Mouse (Mus musculus): ENCODE data around the gene Gm47289. TPM values are rescaled to one million over a fixed set of nuclear protein-coding genes. Genes with fewer than 3 reads are reported as not detected.
A peak's percentile ranks its signal among the peaks of the same experiment; 100 is the strongest.

Gm47289 gene
- total and polyA plus RNA-seq, 3 experiments, result not detected

DNA sequence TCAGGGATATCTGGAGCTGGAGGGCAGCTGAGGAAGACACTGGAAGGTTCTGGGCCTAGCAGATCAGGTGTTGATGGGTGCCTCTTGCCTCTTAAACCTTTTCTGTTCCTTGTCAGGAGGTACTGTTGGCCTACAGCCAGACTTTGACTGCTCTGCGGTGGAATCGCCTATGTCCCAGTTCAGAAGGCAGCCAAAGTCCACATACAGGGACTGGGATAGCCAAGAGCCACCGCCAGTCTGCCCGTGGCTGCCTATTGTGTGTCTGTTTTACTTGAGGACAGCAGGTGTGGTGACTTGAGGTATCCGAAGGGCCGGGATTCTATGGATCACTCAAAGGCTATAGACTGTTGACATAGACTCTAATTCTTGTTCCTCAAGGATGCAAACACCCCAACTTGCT lies 6.6 kb downstream of the Gm47289 start:
- Histone ChIP-seq H3K79me2 (replicated peaks; ENCODE audit: control insufficient read depth, insufficient read depth, low read length) (no peaks in the 10 kb centered on the region), H3K27ac (no peak overlapping the region), H3K36me3 (ENCODE audit: control insufficient read depth, insufficient read depth, low read length) (no peaks in the 10 kb centered on the region), H3K9ac (ENCODE audit: low read depth, low read length) (no peak overlapping the region), H3K4me3 (no peak overlapping the region), H3K4me1 (ENCODE audit: control insufficient read depth, insufficient read depth, low read length) (no peaks in the 10 kb centered on the region), H3K27me3 (ENCODE audit: control insufficient read depth, insufficient read depth, low read length) (no peaks in the 10 kb centered on the region)
- no peak for TF ChIP-seq POLR2A (IDR thresholded peaks at IDR 0.05; ENCODE audit: insufficient read depth, low read depth, low read length)
- no peak for TF ChIP-seq EP300 (IDR thresholded peaks at IDR 0.05; ENCODE audit: insufficient read depth, low read depth, low read length)
- no peak for TF ChIP-seq CTCF (IDR thresholded peaks at IDR 0.05)
- no peak for DNase-seq
- intact Hi-C loops (cut with DNase I), result no loop called here
- 73% methylated on average over 6 of the region's 6 CpGs for WGBS

DNA sequence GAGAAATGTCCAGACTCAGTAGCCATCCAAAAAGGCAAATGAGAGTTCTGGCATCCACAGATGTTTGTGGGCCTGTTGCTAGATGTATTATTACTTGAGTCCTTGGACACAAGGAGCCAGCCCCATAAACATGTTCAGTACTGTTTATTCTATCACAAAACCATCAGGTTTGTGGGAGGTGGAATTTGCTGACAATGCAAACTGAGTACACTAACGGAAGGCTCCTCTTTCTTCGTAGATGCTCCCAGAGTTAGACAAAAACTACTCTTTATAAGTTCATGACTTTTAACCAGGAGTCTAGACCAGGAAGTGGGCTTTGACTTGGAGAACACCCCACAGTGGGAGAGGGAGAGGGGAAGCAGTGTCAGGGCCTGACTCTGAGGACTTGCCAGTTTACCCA lies 8.6 kb downstream of the Gm47289 start:
- Histone ChIP-seq H3K79me2 (replicated peaks; ENCODE audit: control insufficient read depth, insufficient read depth, low read length) (no peaks in the 10 kb centered on the region), H3K27me3 (ENCODE audit: control insufficient read depth, insufficient read depth, low read length) (no peaks in the 10 kb centered on the region), H3K9ac (ENCODE audit: low read depth, low read length) (no peak overlapping the region), H3K27ac (no peak overlapping the region), H3K4me3 (no peak overlapping the region), H3K4me1 (ENCODE audit: control insufficient read depth, insufficient read depth, low read length) (no peaks in the 10 kb centered on the region), H3K36me3 (ENCODE audit: control insufficient read depth, insufficient read depth, low read length) (no peaks in the 10 kb centered on the region)
- 84% methylated on average over 2 of the region's 2 CpGs for WGBS
- TF ChIP-seq POLR2A (IDR thresholded peaks at IDR 0.05; ENCODE audit: insufficient read depth, low read depth, low read length), result no peak
- no peak for TF ChIP-seq CTCF (IDR thresholded peaks at IDR 0.05)
- TF ChIP-seq EP300 (IDR thresholded peaks at IDR 0.05; ENCODE audit: insufficient read depth, low read depth, low read length), result no peak
- intact Hi-C loops (cut with DNase I), result no loop called here
- DNase-seq, result no peak

DNA sequence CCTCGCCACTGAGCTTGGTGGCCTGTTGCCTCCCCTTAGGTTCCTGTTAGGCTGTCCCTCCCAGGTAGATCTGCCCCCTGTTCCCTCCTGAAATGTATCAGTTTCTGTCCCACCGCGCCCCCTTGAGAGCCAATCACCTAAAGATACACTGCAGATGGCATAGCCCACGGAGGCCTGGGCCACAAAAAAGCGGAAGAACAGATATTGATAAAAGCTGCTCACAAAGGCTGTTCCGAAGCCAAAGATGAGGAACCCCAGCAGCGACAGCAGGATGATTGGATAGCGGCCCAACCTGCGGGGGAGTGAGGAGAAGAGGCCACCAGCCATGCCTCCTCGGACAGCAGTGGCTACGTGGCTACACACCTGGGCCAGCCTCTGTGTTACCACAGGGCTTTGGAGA lies 20.3 kb downstream of the Gm47289 start:
- Histone ChIP-seq H3K36me3 (ENCODE audit: control insufficient read depth, insufficient read depth, low read length) (no peaks in the 10 kb centered on the region), H3K9ac (ENCODE audit: low read depth, low read length) (no peak overlapping the region), H3K4me1 (ENCODE audit: control insufficient read depth, insufficient read depth, low read length) (no peaks in the 10 kb centered on the region; the same call in 1 of the 2 replicates), H3K27me3 (ENCODE audit: control insufficient read depth, insufficient read depth, low read length) (no peaks in the 10 kb centered on the region), H3K4me3 (no peak overlapping the region), H3K79me2 (replicated peaks; ENCODE audit: control insufficient read depth, insufficient read depth, low read length) (no peaks in the 10 kb centered on the region), H3K27ac (no peak overlapping the region)
- intact Hi-C loops (cut with DNase I), result no loop called here
- TF ChIP-seq EP300 (IDR thresholded peaks at IDR 0.05; ENCODE audit: insufficient read depth, low read depth, low read length), result no peak
- TF ChIP-seq CTCF (IDR thresholded peaks at IDR 0.05), result no peak
- no peak for TF ChIP-seq POLR2A (IDR thresholded peaks at IDR 0.05; ENCODE audit: insufficient read depth, low read depth, low read length)
- WGBS, result 78% methylated on average over 11 of the region's 11 CpGs
- DNase-seq, result no peak

GRCm38 (mm10) chr9:119181241-119181728 lies 22.3 kb downstream of the Gm47289 start:
- Histone ChIP-seq H3K27ac (no peak overlapping the region), H3K36me3 (ENCODE audit: control insufficient read depth, insufficient read depth, low read length) (no peaks in the 10 kb centered on the region), H3K27me3 (ENCODE audit: control insufficient read depth, insufficient read depth, low read length) (no peaks in the 10 kb centered on the region), H3K4me1 (ENCODE audit: control insufficient read depth, insufficient read depth, low read length) (no peaks in the 10 kb centered on the region; the same call in 1 of the 2 replicates), H3K4me3 (no peak overlapping the region), H3K9ac (ENCODE audit: low read depth, low read length) (no peak overlapping the region), H3K79me2 (replicated peaks; ENCODE audit: control insufficient read depth, insufficient read depth, low read length) (no peaks in the 10 kb centered on the region)
- TF ChIP-seq EP300 (IDR thresholded peaks at IDR 0.05; ENCODE audit: insufficient read depth, low read depth, low read length) (no peak), CTCF (IDR thresholded peaks at IDR 0.05) (no peak), POLR2A (IDR thresholded peaks at IDR 0.05; ENCODE audit: insufficient read depth, low read depth, low read length) (no peak)
- intact Hi-C loops (cut with DNase I), result no loop called here
- DNase-seq, result peak; percentile 28 to 43
- WGBS, result 17% methylated on average over 3 of the region's 3 CpGs

GRCm38 (mm10) chr9:119192202-119192990 lies 33.4 kb downstream of the Gm47289 start:
- no peak overlapping the region for H3K27ac ChIP-seq
- H3K79me2 ChIP-seq (replicated peaks; ENCODE audit: control insufficient read depth, insufficient read depth, low read length), result no peaks in the 10 kb centered on the region
- H3K27me3 ChIP-seq (ENCODE audit: control insufficient read depth, insufficient read depth, low read length), result no peaks in the 10 kb centered on the region
- H3K4me3 ChIP-seq, result no peak overlapping the region
- TF ChIP-seq CTCF (IDR thresholded peaks at IDR 0.05) (peak; percentile 69), EP300 (IDR thresholded peaks at IDR 0.05; ENCODE audit: insufficient read depth, low read depth, low read length) (no peak)
- no peaks in the 10 kb centered on the region for H3K4me1 ChIP-seq (ENCODE audit: control insufficient read depth, insufficient read depth, low read length)
- intact Hi-C loops (cut with DNase I), result loop anchor here (5.0 kb wide), 1 partner anchor 275 kb away; no protein-coding TSS in a partner anchor
- H3K36me3 ChIP-seq (ENCODE audit: control insufficient read depth, insufficient read depth, low read length), result no peaks in the 10 kb centered on the region
- peak; percentile 22 to 35 for DNase-seq
- H3K9ac ChIP-seq (ENCODE audit: low read depth, low read length), result no peak overlapping the region
- 38% methylated on average over 11 of the region's 11 CpGs for WGBS

DNA sequence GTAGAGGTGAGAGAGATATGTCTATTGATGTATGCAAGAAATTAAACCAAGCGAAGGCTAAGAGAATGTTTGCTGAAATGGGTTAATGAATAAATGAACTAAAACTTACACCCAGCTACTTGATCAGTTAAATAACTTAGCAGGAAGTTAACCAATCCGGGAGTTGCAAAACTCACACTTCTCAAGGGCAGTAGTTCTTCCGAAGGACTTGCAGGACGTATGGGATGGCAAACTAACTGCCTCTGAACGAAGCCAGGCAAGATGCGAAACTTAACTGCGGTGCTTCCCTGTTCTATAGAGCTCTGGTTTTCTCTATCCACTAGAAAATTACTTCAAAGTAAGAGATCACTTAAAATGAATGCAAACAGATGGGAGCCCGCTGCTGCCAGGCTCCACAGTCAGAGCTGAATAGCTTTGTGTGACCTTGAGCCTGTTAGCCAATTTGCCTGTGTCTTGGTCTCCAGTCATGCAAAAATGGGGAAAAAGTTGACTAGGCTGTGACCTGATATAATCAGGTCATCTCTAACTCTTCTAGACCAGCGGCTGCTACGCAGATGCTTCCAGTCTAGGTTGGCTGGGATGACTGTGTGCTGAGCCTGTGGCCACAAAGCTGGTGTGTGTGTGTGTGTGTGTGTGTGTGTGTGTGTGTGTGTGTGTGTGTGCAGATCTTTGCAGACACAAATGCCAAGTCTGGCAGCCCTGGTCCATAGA lies 40.3 kb downstream of the Gm47289 start:
- TF ChIP-seq EP300 (IDR thresholded peaks at IDR 0.05; ENCODE audit: insufficient read depth, low read depth, low read length) (no peak), POLR2A (IDR thresholded peaks at IDR 0.05; ENCODE audit: insufficient read depth, low read depth, low read length) (no peak), CTCF (IDR thresholded peaks at IDR 0.05) (no peak)
- Histone ChIP-seq H3K9ac (ENCODE audit: low read depth, low read length) (no peak overlapping the region), H3K79me2 (replicated peaks; ENCODE audit: control insufficient read depth, insufficient read depth, low read length) (no peaks in the 10 kb centered on the region), H3K4me1 (ENCODE audit: control insufficient read depth, insufficient read depth, low read length) (no peaks in the 10 kb centered on the region), H3K36me3 (ENCODE audit: control insufficient read depth, insufficient read depth, low read length) (no peaks in the 10 kb centered on the region), H3K4me3 (no peak overlapping the region), H3K27ac (no peak overlapping the region), H3K27me3 (ENCODE audit: control insufficient read depth, insufficient read depth, low read length) (no peaks in the 10 kb centered on the region)
- 85% methylated on average over 10 of the region's 10 CpGs for WGBS
- no peak for DNase-seq
- intact Hi-C loops (cut with DNase I), result no loop called here
